In the genomic region with DNA sequence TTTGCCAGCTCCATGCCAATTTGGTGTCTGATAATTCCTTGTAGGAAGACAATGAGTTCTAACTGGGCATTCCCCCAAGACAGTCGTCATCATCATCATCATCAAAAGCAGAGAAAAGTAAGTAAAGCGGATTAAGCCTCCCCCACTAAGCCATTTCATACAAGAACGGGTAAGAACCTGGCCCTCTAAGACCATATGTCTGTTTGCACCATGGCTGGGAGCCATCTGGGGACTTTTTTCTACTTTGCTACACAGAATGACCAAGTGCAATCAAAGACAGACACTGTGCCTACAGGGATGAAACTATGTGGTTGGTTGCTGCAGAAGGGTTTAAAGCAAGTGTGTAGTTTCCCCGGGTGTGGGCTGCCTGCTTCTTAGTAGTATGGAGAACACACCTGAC, we compare ENCODE assay signal across 21 mouse cellular contexts.
A peak's percentile ranks its signal among the peaks of the same experiment; 100 is the strongest.
DNase-seq lines count a peak whose midpoint lies in the region; ATAC-seq and TF ChIP-seq lines count a peak whose summit lies in the region.
"Had no signal": no experiment of that assay in that cellular context is flagged by ENCODE, and none has a peak within 500 bp of the region (broad histone marks: within the 10 kb centered on the region; RNA-seq: fewer than 3 reads in every experiment).

No protein-coding gene starts in this region.

- H3K36me3 ChIP-seq in forebrain, embryonic 14.5 days (ENCODE audit: control insufficient read depth, insufficient read depth, low read length): peaks cover 22% of the 10 kb centered on the region
- peaks cover 46% of the 10 kb centered on the region for H3K36me3 ChIP-seq in forebrain, postnatal 0 days (ENCODE audit: insufficient read depth)
- H3K36me3 ChIP-seq in lung, embryonic 14.5 days (ENCODE audit: insufficient read depth): no peaks in the 10 kb centered on the region
- H3K36me3 ChIP-seq in lung, postnatal 0 days (ENCODE audit: insufficient read depth, low read length): peaks cover 4% of the 10 kb centered on the region; the same call in 1 of the 2 replicates
- H3K36me3 ChIP-seq: liver, embryonic 13.5 days; stomach, embryonic 15.5 days had no signal

- TF ChIP-seq CTCF in forebrain, postnatal 0 days (IDR thresholded peaks at IDR 0.05; ENCODE audit: low read depth): no peak
- no peak for TF ChIP-seq CTCF in lung, embryonic 14.5 days (IDR thresholded peaks at IDR 0.05; ENCODE audit: low read depth)
- no peak for TF ChIP-seq CTCF in lung, postnatal 0 days (IDR thresholded peaks at IDR 0.05)
- TF ChIP-seq CTCF in brain, embryonic 14.5 days (IDR thresholded peaks at IDR 0.05; ENCODE audit: borderline replicate concordance, extremely low read depth, insufficient read depth, insufficient read length): no peak

- peak; percentile 67 for ATAC-seq in forebrain, embryonic 14.5 days
- ATAC-seq in forebrain, postnatal 0 days: no peak
- ATAC-seq in lung, embryonic 14.5 days (ENCODE audit: insufficient read depth): peak; percentile 78; the same call in 1 of the 2 replicates
- no peak for ATAC-seq in lung, postnatal 0 days
- ATAC-seq: CD4-positive, CD25-positive, alpha-beta regulatory T cell, adult 4 months; intestine, postnatal 0 days; midbrain, embryonic 15.5 days had no signal

- 35% methylated on average over 4 of the region's 4 CpGs for WGBS in forebrain, embryonic 14.5 days
- 41% methylated on average over 4 of the region's 4 CpGs for WGBS in forebrain, postnatal 0 days
- 51% methylated on average over 4 of the region's 4 CpGs for WGBS in lung, embryonic 14.5 days
- WGBS in lung, postnatal 0 days: 62% methylated on average over 4 of the region's 4 CpGs

- H3K9me3 ChIP-seq in forebrain, embryonic 14.5 days (replicated peaks; ENCODE audit: control insufficient read depth, low read length): no peaks in the 10 kb centered on the region
- no peaks in the 10 kb centered on the region for H3K9me3 ChIP-seq in forebrain, postnatal 0 days (ENCODE audit: low read length)
- no peaks in the 10 kb centered on the region for H3K9me3 ChIP-seq in lung, embryonic 14.5 days (ENCODE audit: low read depth, low read length)
- no peaks in the 10 kb centered on the region for H3K9me3 ChIP-seq in lung, postnatal 0 days (ENCODE audit: low read length)
- H3K9me3 ChIP-seq: liver, embryonic 13.5 days; megakaryocyte, embryonic 14.5 days; midbrain, embryonic 15.5 days; stomach, embryonic 15.5 days had no signal

- H3K4me3 ChIP-seq in forebrain, embryonic 14.5 days (ENCODE audit: low read depth, low read length): no peak overlapping the region
- no peak overlapping the region for H3K4me3 ChIP-seq in forebrain, postnatal 0 days (ENCODE audit: low read depth, low read length)
- H3K4me3 ChIP-seq in lung, embryonic 14.5 days (ENCODE audit: low read depth, low read length): no peak overlapping the region
- H3K4me3 ChIP-seq in lung, postnatal 0 days (ENCODE audit: low read depth, low read length): no peak overlapping the region
- H3K4me3 ChIP-seq: gastrocnemius, adult 2 months; layer of hippocampus, adult 2 months; liver, embryonic 13.5 days; megakaryocyte, embryonic 14.5 days; midbrain, embryonic 15.5 days; stomach, embryonic 15.5 days had no signal

- TF ChIP-seq POLR2A in brain, embryonic 14.5 days (IDR thresholded peaks at IDR 0.05; ENCODE audit: borderline replicate concordance, extremely low read depth, insufficient read depth, insufficient read length, poor library complexity, severe bottlenecking): no peak

- no peak for TF ChIP-seq EP300 in lung, postnatal 0 days (IDR thresholded peaks at IDR 0.05)

- H3K4me2 ChIP-seq in forebrain, embryonic 14.5 days (ENCODE audit: low read length): no peak overlapping the region
- H3K4me2 ChIP-seq in forebrain, postnatal 0 days (ENCODE audit: low read depth): no peak overlapping the region
- no peak overlapping the region for H3K4me2 ChIP-seq in lung, embryonic 14.5 days
- H3K4me2 ChIP-seq in lung, postnatal 0 days (replicated peaks; ENCODE audit: low read depth, low read length): no peak overlapping the region
- H3K4me2 ChIP-seq: liver, embryonic 13.5 days; midbrain, embryonic 15.5 days; stomach, embryonic 15.5 days had no signal

- H3K4me1 ChIP-seq in forebrain, embryonic 14.5 days (ENCODE audit: control insufficient read depth, insufficient read depth, low read length): peaks cover 16% of the 10 kb centered on the region
- H3K4me1 ChIP-seq in forebrain, postnatal 0 days (ENCODE audit: insufficient read depth): no peaks in the 10 kb centered on the region
- peaks cover 6% of the 10 kb centered on the region; the same call in 1 of the 2 replicates for H3K4me1 ChIP-seq in lung, embryonic 14.5 days (ENCODE audit: insufficient read depth)
- peaks cover 7% of the 10 kb centered on the region; the same call in 1 of the 2 replicates for H3K4me1 ChIP-seq in lung, postnatal 0 days (ENCODE audit: insufficient read depth, low read depth, low read length)
- H3K4me1 ChIP-seq: liver, embryonic 13.5 days; stomach, embryonic 15.5 days had no signal

- H3K27me3 ChIP-seq in forebrain, embryonic 14.5 days (replicated peaks; ENCODE audit: control insufficient read depth, insufficient read depth, low read length): no peaks in the 10 kb centered on the region
- H3K27me3 ChIP-seq in forebrain, postnatal 0 days (ENCODE audit: insufficient read depth, low read length): no peaks in the 10 kb centered on the region
- no peaks in the 10 kb centered on the region for H3K27me3 ChIP-seq in lung, embryonic 14.5 days (ENCODE audit: insufficient read depth, low read length)
- H3K27me3 ChIP-seq in lung, postnatal 0 days (replicated peaks; ENCODE audit: insufficient read depth, low read length): no peaks in the 10 kb centered on the region
- H3K27me3 ChIP-seq: liver, embryonic 13.5 days; midbrain, embryonic 15.5 days; stomach, embryonic 15.5 days had no signal

- H3K27ac ChIP-seq in forebrain, embryonic 14.5 days (ENCODE audit: low read depth, low read length): no peak overlapping the region
- no peak overlapping the region for H3K27ac ChIP-seq in forebrain, postnatal 0 days (ENCODE audit: low read depth, low read length)
- no peak overlapping the region for H3K27ac ChIP-seq in lung, embryonic 14.5 days (ENCODE audit: low read depth)
- no peak overlapping the region for H3K27ac ChIP-seq in lung, postnatal 0 days (ENCODE audit: low read length)
- H3K27ac ChIP-seq: gastrocnemius, adult 2 months; liver, embryonic 13.5 days; midbrain, embryonic 15.5 days; stomach, embryonic 15.5 days had no signal

- no peak overlapping the region for H3K9ac ChIP-seq in forebrain, embryonic 14.5 days (ENCODE audit: low read length)
- no peak overlapping the region for H3K9ac ChIP-seq in forebrain, postnatal 0 days
- no peak overlapping the region for H3K9ac ChIP-seq in lung, embryonic 14.5 days
- no peak overlapping the region for H3K9ac ChIP-seq in lung, postnatal 0 days (replicated peaks; ENCODE audit: low read depth)
- H3K9ac ChIP-seq: liver, embryonic 13.5 days; midbrain, embryonic 15.5 days; stomach, embryonic 15.5 days had no signal

- peak; percentile 34 for DNase-seq in cerebellum, adult 9-11 months
- no peak for DNase-seq in cerebellum, postnatal 4 days (ENCODE audit: low spot score in 2 of 2)
- peak; percentile 68 for DNase-seq in forebrain, embryonic 14.5 days (ENCODE audit: low spot score)
- no peak for DNase-seq in forebrain, postnatal 0 days
- DNase-seq in lung, embryonic 14.5 days: peak; percentile 68
- no peak for DNase-seq in lung, postnatal 0 days (ENCODE audit: low spot score)
- peak; percentile 80 for DNase-seq in brain, embryonic 14.5 days (ENCODE audit: low read depth)
- DNase-seq in layer of hippocampus, adult 9-10 months (ENCODE audit: low spot score): no peak
- DNase-seq: adrenal gland, postnatal 25 days; gastrocnemius, adult 2 months; kidney, postnatal 25 days; liver, embryonic 13.5 days; lung, adult 2 months; lung, postnatal 36 days; thymus, postnatal 36 days had no signal

Comparison
In these comparisons a context has a peak if more than half of its experiments do, and no peak if none do; other contexts are left out.
1. DNase-seq: peak in cerebellum, adult 9-11 months (single experiment), forebrain, embryonic 14.5 days (single experiment), lung, embryonic 14.5 days (single experiment) and brain, embryonic 14.5 days (single experiment); none in cerebellum, postnatal 4 days (0 of 2), forebrain, postnatal 0 days (single experiment), lung, postnatal 0 days (single experiment) and layer of hippocampus, adult 9-10 months (single experiment).
2. ATAC-seq: peak in forebrain, embryonic 14.5 days (single experiment) and lung, embryonic 14.5 days (single experiment); none in forebrain, postnatal 0 days (single experiment) and lung, postnatal 0 days (single experiment).